ENCODE assay signal across 13 mouse cellular contexts in the genomic region with DNA sequence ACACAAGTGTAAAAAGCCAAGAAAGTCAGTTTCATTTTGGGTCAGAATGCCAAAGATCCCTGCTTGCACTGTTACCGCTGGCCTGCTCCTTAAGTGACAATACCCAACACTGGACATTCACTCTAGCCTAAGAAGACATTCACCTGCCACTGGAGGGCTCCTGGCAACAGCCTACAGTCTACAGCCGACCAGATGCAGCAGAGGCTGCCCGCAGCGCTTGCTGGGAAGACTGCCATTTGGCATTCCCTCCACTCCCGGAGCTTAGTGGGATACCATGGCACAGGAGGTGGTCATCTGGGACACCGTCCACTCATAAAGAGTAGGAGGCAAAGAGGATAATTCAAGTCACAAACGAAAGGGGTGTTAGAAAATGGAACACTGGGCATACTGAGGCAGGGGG. TPM values are rescaled to one million over a fixed set of nuclear protein-coding genes. Genes with fewer than 3 reads are reported as not detected.
A peak's percentile ranks its signal among the peaks of the same experiment; 100 is the strongest.
DNase-seq lines count a peak whose midpoint lies in the region; ATAC-seq lines count a peak whose summit lies in the region.
"Had no signal": no experiment of that assay in that cellular context is flagged by ENCODE, and none has a peak within 500 bp of the region (broad histone marks: within the 10 kb centered on the region; RNA-seq: fewer than 3 reads in every experiment).

No protein-coding gene starts in this region.

- peaks cover 34% of the 10 kb centered on the region for H3K4me1 ChIP-seq in hindbrain, embryonic 16.5 days (ENCODE audit: control insufficient read depth, insufficient read depth, low read depth, low read length)

- WGBS in hindbrain, embryonic 16.5 days, result 47% methylated on average over 7 of the region's 7 CpGs

- DNase-seq in gastrocnemius, postnatal 10 days, result peak; percentile 43
- DNase-seq in gastrocnemius, postnatal 4 days (ENCODE audit: low spot score in 2 of 2), result no peak
- peak; percentile 18 to 39 for DNase-seq in left cerebral cortex, adult 18-20 months (ENCODE audit: low spot score in 2 of 2)
- DNase-seq in left cerebral cortex, adult 11 months (ENCODE audit: low spot score), result no peak
- DNase-seq in cerebellum, adult 18-20 months, result peak; percentile 63 to 72
- no peak for DNase-seq in urinary bladder, postnatal 25 days (ENCODE audit: low spot score)
- DNase-seq in lung, postnatal 25 days (ENCODE audit: low spot score), result no peak
- DNase-seq: adrenal gland, adult 8-10 months; kidney, postnatal 25 days; lung, adult 2 months had no signal

- H3K36me3 ChIP-seq in hindbrain, embryonic 16.5 days (ENCODE audit: control insufficient read depth, insufficient read depth, low read length), result no peaks in the 10 kb centered on the region
- H3K36me3 ChIP-seq: limb, embryonic 12.5 days; midbrain, embryonic 12.5 days had no signal

- H3K27ac ChIP-seq in hindbrain, embryonic 16.5 days (ENCODE audit: low read depth, low read length), result peak overlapping the region; percentile 48
- H3K27ac ChIP-seq: limb, embryonic 12.5 days; midbrain, embryonic 12.5 days had no signal

- H3K4me2 ChIP-seq in hindbrain, embryonic 16.5 days (ENCODE audit: low read length), result 0 out of 2 replicates have a peak overlapping the region, but pooled peaks have one; percentile 10
- H3K4me2 ChIP-seq: limb, embryonic 12.5 days; midbrain, embryonic 12.5 days had no signal

- no peak overlapping the region for H3K9ac ChIP-seq in hindbrain, embryonic 16.5 days (ENCODE audit: low read depth, low read length)
- H3K9ac ChIP-seq: limb, embryonic 12.5 days; midbrain, embryonic 12.5 days had no signal

- no peak overlapping the region for H3K4me3 ChIP-seq in hindbrain, embryonic 16.5 days (ENCODE audit: low read length)
- H3K4me3 ChIP-seq: limb, embryonic 12.5 days; midbrain, embryonic 12.5 days had no signal

- H3K9me3 ChIP-seq in hindbrain, embryonic 16.5 days (ENCODE audit: control insufficient read depth, low read length), result no peaks in the 10 kb centered on the region
- H3K9me3 ChIP-seq: limb, embryonic 12.5 days; midbrain, embryonic 12.5 days had no signal

- ATAC-seq in hindbrain, embryonic 16.5 days, result peak; percentile 64

- no peaks in the 10 kb centered on the region for H3K27me3 ChIP-seq in hindbrain, embryonic 16.5 days (replicated peaks; ENCODE audit: control insufficient read depth, insufficient read depth, low read length)
- H3K27me3 ChIP-seq: limb, embryonic 12.5 days had no signal

RNA-seq across cellular contexts. Expression of gene Ubash3b, which starts 12.9 kb away (rescaled TPM):
- 1 to 10 TPM; 2.2 to 3.3 TPM for total RNA-seq in gastrocnemius, postnatal 10 days (2021)
- 1 to 10 TPM; 5.3 to 5.6 TPM for total RNA-seq in gastrocnemius, postnatal 4 days (2021)
- total RNA-seq in left cerebral cortex, adult 18-20 months (2021), result 10 to 100 TPM; 24.7 to 26.0 TPM
- polyA plus RNA-seq in hindbrain, embryonic 16.5 days (2015; fragmentation: Nextera tagmentation; extraction: Ambion mirVana), result 25.4 and 29.7 TPM in 2 replicates

Comparison
In these comparisons a context has a peak if more than half of its experiments do, and no peak if none do; other contexts are left out.
1. DNase-seq: peak in gastrocnemius, postnatal 10 days (single experiment), left cerebral cortex, adult 18-20 months (2 of 2) and cerebellum, adult 18-20 months (2 of 2); none in gastrocnemius, postnatal 4 days (0 of 2), left cerebral cortex, adult 11 months (single experiment), urinary bladder, postnatal 25 days (single experiment) and lung, postnatal 25 days (single experiment).